Mouse (Mus musculus) lung, postnatal 0 days (tissue): ENCODE measurements around the gene Olfr94. TPM values are rescaled to one million over a fixed set of nuclear protein-coding genes. Genes with fewer than 3 reads are reported as not detected.
A peak's percentile ranks its signal among the peaks of the same experiment; 100 is the strongest.

ENCODE experiments used
- ATAC-seq: fragments of 200-750 bp; cut with Nextera tagmentation; 2 replicates; pipeline ENCODE4 v1.8.0; 2017; ENCODE audit warnings: moderate library complexity
- DNase-seq: peaks from one replicate; pipeline ENCODE4 v3.0.0-alpha.2; 2016; ENCODE audit warnings: low spot score
- H3K27ac ChIP-seq: fragments of 300-500 bp; sonication (generic); 2 replicates; pipeline ENCODE4 v1.5.1; 2014; ENCODE audit warnings: antibody characterized with exemption, mild to moderate bottlenecking, low read length, mixed read lengths
- H3K27me3 ChIP-seq: fragments of 300-500 bp; sonication (generic); replicated peaks from 2 replicates; pipeline ENCODE4 v1.6.1; 2014; ENCODE audit warnings: low read length, mixed read lengths; ENCODE audit not compliant: insufficient read depth
- H3K36me3 ChIP-seq: fragments of 300-500 bp; sonication (generic); 2 replicates; pipeline ENCODE4 v1.6.1; 2014; ENCODE audit warnings: low read length, mixed read lengths; ENCODE audit not compliant: insufficient read depth
- H3K4me1 ChIP-seq: fragments of 300-500 bp; sonication (generic); 2 replicates; pipeline ENCODE4 v1.6.1; 2014; ENCODE audit warnings: antibody characterized with exemption, low read depth, low read length, mixed read lengths; ENCODE audit not compliant: insufficient read depth
- H3K4me2 ChIP-seq: fragments of 300-500 bp; sonication (generic); replicated peaks from 2 replicates; pipeline ENCODE4 v1.6.1; 2014; ENCODE audit warnings: low read depth, mild to moderate bottlenecking, low read length, moderate library complexity, mixed read lengths
- H3K4me3 ChIP-seq: fragments of 300-500 bp; sonication (generic); 2 replicates; pipeline ENCODE4 v1.5.1; 2014; ENCODE audit warnings: low read depth, low read length
- H3K9ac ChIP-seq: fragments of 300-500 bp; sonication (generic); replicated peaks from 2 replicates; pipeline ENCODE4 v1.6.1; 2014; ENCODE audit warnings: low read depth, mild to moderate bottlenecking
- H3K9me3 ChIP-seq: fragments of 300-500 bp; sonication (generic); 2 replicates; pipeline ENCODE4 v1.6.1; 2016; ENCODE audit warnings: low read length, mixed read lengths
- CTCF ChIP-seq: IDR thresholded peaks from 2 replicates; pipeline ENCODE4 v1.5.1; 2016; ENCODE audit warnings: antibody characterized with exemption, mild to moderate bottlenecking
- EP300 ChIP-seq: IDR thresholded peaks from 2 replicates; pipeline ENCODE4 v1.6.1; 2016; ENCODE audit warnings: antibody characterized with exemption, mild to moderate bottlenecking, control low read depth
- WGBS: fragments of 180-500 bp; shearing (Covaris S2); extraction: QIAGEN DNeasy Blood & Tissue Kit; methylation state at CpG from one replicate; pipeline ENCODE4 v1.1.7; 2014; 5-methylcytosine and 5-hydroxymethylcytosine counted together
- polyA plus RNA-seq: library from polyadenylated mRNA; unstranded; fragments of >200 nt; fragmentation: Nextera tagmentation; extraction: Ambion mirVana; gene quantifications from 2 replicates; pipeline ENCODE4 v1.2.1, GENCODE M21; 2015

Gene Olfr94
- polyA plus RNA-seq, 1 experiment from 2014 or later = not detected

DNA sequence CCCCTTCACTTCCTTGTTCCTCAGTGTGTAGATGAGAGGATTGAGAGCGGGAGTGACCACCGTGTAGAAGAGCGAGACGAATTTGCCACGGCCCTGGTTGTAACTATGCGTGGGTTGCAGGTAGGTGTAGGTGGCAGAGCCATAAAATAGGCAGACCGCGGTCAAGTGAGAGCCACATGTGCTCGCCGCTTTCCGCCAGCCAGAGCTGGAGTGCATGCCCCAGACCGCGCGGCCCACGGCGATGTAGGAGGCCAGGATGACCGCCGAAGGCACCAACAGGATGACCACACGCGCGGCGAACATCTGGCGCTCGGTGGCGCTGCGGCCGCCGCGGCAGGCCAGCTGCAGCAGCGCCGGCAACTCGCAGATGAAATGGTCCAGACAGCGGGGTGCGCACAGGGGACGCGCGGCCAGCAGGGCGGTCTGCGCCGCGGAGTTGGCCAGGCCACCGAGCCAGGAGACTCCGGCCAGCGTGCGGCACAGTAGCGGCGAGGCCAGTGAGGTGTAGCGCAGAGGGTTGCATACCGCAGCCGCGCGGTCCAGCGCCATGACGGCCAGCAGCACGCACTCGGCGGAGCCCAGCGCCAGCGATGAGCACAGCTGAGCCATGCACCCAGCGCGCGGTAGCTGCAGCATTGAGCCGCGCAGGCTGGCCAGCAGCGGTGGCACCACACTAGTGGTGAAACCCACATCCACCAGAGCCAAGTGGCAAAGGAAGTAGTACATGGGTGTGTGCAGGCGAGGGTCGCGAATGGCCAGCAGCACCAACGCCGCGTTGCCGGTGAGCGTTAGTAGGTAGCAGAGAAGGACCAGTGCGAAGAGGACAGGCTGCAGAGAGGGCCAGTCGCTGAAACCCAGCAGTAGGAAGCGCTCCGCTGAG is 3.7 kb downstream of the Olfr94 start:
- peak; percentile 37; the same call in 1 of the 2 replicates for ATAC-seq

DNA sequence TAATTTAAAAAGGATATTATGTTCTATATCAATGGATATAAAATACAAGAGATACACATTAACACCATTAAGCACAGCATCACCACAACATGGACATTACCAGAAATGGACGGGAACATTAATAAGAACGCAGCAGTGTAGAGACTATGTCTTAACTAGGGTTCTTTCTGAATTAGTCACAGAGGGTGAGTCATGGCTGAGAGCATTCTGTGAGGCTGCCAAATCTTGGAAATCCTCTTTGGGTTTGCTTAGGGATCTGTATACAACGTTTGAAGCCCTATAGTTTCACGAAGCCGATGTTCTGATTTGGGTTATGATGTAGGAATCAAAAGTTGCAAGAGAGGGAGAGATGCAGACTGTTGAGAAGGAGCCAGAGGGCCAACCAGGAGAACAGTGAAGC is 6.0 kb downstream of the Olfr94 start:
- 87% methylated on average over 5 of the region's 5 CpGs for WGBS
- ATAC-seq (no peak), DNase-seq (no peak)
- H3K4me1 ChIP-seq = no peaks in the 10 kb centered on the region
- peaks cover 13% of the 10 kb centered on the region for H3K27me3 ChIP-seq
- H3K9ac ChIP-seq = no peak overlapping the region
- no peaks in the 10 kb centered on the region for H3K9me3 ChIP-seq
- H3K36me3 ChIP-seq = no peaks in the 10 kb centered on the region
- TF ChIP-seq EP300 = no peak
- TF ChIP-seq CTCF = no peak
- no peak overlapping the region for H3K4me3 ChIP-seq
- no peak overlapping the region for H3K4me2 ChIP-seq
- H3K27ac ChIP-seq = no peak overlapping the region

More for the DNA sequence above, 3.7 kb downstream of the Olfr94 start:
- no peak for DNase-seq
- Histone ChIP-seq H3K4me2 (peak overlapping the region; percentile 54), H3K4me1 (no peaks in the 10 kb centered on the region), H3K36me3 (no peaks in the 10 kb centered on the region), H3K4me3 (peak overlapping the region; percentile 21), H3K27me3 (peaks cover 13% of the 10 kb centered on the region), H3K9me3 (no peaks in the 10 kb centered on the region), H3K27ac (no peak overlapping the region), H3K9ac (no peak overlapping the region)
- WGBS = 2% methylated on average over 76 of the region's 77 CpGs
- TF ChIP-seq CTCF (peak; percentile 5; the same call in 1 of the 2 replicates), EP300 (no peak)

DNA sequence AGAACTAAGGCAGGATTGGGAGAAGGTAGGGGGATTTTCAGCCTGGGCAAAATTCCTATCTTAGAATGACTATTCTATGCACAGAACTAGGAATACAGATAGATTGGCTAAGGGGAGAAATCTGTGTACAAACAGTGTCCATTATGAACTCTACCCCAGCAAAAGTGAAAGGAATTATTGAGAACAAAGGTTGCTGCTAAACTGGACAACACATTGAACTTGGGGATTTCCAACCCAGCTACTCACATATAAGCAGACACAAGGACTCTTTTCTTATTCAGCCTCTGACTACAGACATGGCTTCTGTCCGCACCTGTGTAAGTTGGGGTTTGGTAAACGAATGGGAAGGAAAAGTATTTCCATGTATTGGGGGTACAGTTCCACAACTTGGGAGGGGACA is 7.1 kb downstream of the Olfr94 start, which contains the start of gene Ubd:
TSS of gene Ubd (plus strand) at position 237 of the 400 bp plus-strand sequence.
- H3K4me2 ChIP-seq = no peak within 1 kb of the TSS
- H3K9ac ChIP-seq = no peak within 1 kb of the TSS
- DNase-seq = no peak
- 76% methylated on average over 2 of the region's 2 CpGs for WGBS
- TF ChIP-seq CTCF = no peak
- no peak for TF ChIP-seq EP300
- no peaks in the 10 kb centered on the region for H3K36me3 ChIP-seq
- no peaks in the 10 kb centered on the region for H3K9me3 ChIP-seq
- no peak within 1 kb of the TSS for H3K4me3 ChIP-seq
- H3K4me1 ChIP-seq = no peaks in the 10 kb centered on the region
- no peak within 1 kb of the TSS for H3K27ac ChIP-seq
- peaks cover 13% of the 10 kb centered on the region for H3K27me3 ChIP-seq
- no peak for ATAC-seq

DNA sequence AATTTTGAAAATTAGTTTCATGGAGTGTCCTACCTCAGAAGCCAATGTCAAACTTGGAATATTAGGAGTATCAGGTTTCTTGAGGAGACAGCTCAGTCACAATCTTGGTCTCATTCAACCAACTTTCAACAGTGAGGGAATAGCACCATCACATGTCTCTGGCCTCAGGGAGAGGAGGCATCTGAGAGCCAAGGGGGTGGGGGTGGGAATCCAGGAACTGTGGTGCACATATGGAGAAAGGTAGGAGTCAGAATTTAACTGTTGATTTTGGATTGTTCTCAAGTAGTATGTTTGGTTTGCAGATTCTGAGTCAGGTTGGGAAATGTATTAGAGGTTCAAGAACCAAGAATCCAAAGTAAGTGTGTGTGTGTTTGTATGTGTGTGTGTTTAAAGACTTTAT is 7.8 kb downstream of the Olfr94 start:
- no peaks in the 10 kb centered on the region for H3K4me1 ChIP-seq
- H3K9ac ChIP-seq = no peak overlapping the region
- H3K27me3 ChIP-seq = peaks cover 12% of the 10 kb centered on the region
- no peak overlapping the region for H3K4me2 ChIP-seq
- TF ChIP-seq EP300 = no peak
- no peak for TF ChIP-seq CTCF
- no peaks in the 10 kb centered on the region for H3K36me3 ChIP-seq
- DNase-seq (no peak), ATAC-seq (no peak)
- H3K9me3 ChIP-seq = no peaks in the 10 kb centered on the region
- H3K27ac ChIP-seq = no peak overlapping the region
- H3K4me3 ChIP-seq = no peak overlapping the region

DNA sequence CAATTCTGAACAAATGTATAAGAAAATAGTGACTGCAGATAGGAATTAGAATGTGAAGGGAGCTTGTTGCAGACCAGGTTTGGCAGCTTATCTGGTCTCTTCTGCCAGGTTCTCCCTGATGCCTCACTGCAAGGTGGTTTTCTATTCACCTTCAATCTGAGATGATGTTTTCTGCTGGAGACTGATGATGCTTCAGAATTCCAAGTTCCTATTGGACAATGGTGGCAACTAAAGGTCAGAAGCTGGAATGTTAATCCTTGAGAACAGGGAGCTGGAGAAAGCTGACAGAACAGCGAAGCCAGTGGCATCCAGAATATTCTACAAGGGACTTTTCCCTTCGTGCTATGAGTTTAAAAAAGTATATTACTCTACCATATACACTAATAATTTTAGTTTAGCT is 10.1 kb downstream of the Olfr94 start:
- no peak for ATAC-seq
- H3K9ac ChIP-seq = no peak overlapping the region
- no peaks in the 10 kb centered on the region for H3K9me3 ChIP-seq
- H3K4me1 ChIP-seq = no peaks in the 10 kb centered on the region
- no peaks in the 10 kb centered on the region for H3K36me3 ChIP-seq
- H3K4me3 ChIP-seq = no peak overlapping the region
- no peaks in the 10 kb centered on the region; the same call in 1 of the 2 replicates for H3K27me3 ChIP-seq
- H3K27ac ChIP-seq = no peak overlapping the region
- TF ChIP-seq CTCF (no peak), EP300 (no peak)
- peak; percentile 24 for DNase-seq
- H3K4me2 ChIP-seq = no peak overlapping the region
- 41% methylated on average over 2 of the region's 2 CpGs for WGBS

DNA sequence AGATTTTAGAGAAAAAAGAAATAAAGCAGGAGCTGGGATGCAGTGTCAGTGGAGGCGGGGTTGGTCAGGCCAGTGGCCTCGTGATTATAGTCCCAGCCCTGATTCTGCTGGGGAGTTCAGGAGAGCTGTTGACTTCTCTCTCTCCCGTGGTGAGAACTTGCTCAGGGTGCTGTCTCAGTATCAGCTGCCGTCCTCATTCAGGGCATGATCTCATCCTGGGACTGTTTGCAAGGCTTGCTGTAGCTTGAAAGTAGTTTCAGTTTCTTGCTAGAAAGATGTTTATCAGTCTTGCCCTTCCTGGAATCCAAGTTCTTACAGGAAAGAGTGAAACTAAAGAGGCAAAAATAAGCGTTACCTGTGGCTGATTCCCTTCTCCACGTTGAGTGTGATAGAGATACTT is 15.3 kb downstream of the Olfr94 start:
- DNase-seq (no peak), ATAC-seq (no peak)
- H3K4me3 ChIP-seq = no peak overlapping the region
- no peaks in the 10 kb centered on the region for H3K36me3 ChIP-seq
- H3K27ac ChIP-seq = no peak overlapping the region
- no peaks in the 10 kb centered on the region for H3K27me3 ChIP-seq
- WGBS = 32% methylated on average over 6 of the region's 6 CpGs
- H3K9ac ChIP-seq = no peak overlapping the region
- no peaks in the 10 kb centered on the region for H3K9me3 ChIP-seq
- TF ChIP-seq EP300 (no peak), CTCF (no peak)
- no peak overlapping the region for H3K4me2 ChIP-seq
- H3K4me1 ChIP-seq = no peaks in the 10 kb centered on the region
